Mouse (Mus musculus) hematopoietic multipotent progenitor cell, adult 10-12 weeks (in vitro differentiated cells): Measurements from ENCODE around the gene Cpne8. TPM values are rescaled to one million over a fixed set of nuclear protein-coding genes. Genes with fewer than 3 reads are reported as not detected.

Experiments
- polyA plus RNA-seq: library from polyadenylated mRNA; stranded (reverse); fragments of >175 nt; gene quantifications from 2 replicates; pipeline ENCODE4 v1.2.3, GENCODE M21; 2012; ENCODE audit warnings: low replicate concordance

Cpne8 gene
- polyA plus RNA-seq: 0.43 and 0.67 TPM in 2 replicates

DNA sequence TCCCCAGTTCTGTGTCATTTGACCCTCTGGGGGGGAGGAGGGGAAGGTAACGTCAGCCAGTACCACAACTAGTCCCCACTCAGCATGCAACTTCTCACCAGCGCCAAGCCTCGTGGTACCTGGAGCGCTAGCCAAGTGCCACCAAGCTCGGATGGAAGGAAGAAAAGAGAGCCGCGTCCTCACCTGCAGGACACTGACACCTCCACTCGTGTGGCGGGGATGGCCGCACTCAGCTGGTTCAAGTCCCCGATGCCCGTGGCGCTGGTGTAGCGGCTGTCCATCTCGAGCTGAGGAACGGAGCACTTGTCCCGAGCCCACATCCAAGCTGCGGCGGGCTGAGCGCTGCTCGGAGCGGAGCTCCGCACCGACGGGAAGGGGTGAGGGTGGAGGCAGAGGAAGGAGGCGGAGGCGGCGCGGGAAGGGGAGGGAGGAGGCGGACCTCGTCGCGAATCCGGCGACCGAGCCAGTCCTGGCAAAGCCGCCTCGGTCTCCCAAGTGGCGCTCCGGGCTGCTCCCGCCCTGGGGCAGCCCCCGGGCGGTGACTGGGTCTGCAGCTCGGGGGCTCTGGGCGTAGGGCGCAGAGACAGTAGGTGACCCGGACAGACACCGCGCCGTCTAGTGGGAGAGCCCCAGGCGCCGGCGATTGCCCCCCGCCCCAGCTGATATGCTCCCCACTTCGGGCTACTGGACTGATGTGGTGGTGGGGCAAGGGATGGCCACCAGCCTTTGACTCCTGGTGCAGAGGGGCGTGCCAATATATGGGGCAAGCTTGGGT is at the start of gene Cpne8:
Gene Cpne8, minus strand, starts transcription at position 448 of the 775 bp plus-strand sequence.

